Mouse (Mus musculus) kidney, adult 2 months (tissue): ENCODE data around the gene Mcts2.

Experiments
- CTCF ChIP-seq: fragments of 200-500 bp; conservative IDR thresholded peaks from 2 replicates; pipeline ENCODE4 v1.5.1; 2011; ENCODE audit warnings: low read depth, mild to moderate bottlenecking, control low read depth, low read length, moderate library complexity, mixed read lengths; ENCODE audit not compliant: insufficient read depth, insufficient read length
- POLR2A ChIP-seq: fragments of 200-500 bp; IDR thresholded peaks from one replicate; pipeline ENCODE4 v1.6.1; 2011; ENCODE audit warnings: low read depth, low read length, control low read depth

GRCm38 (mm10) chr2:152693735-152694134, 6.9 kb downstream of the Mcts2 start:
- TF ChIP-seq POLR2A (no peak), CTCF (no peak)
